Mouse (Mus musculus): ENCODE measurements around the gene Glrp1. TPM values are rescaled to one million over a fixed set of nuclear protein-coding genes. Genes with fewer than 3 reads are reported as not detected.
A peak's percentile ranks its signal among the peaks of the same experiment; 100 is the strongest.

The Glrp1 gene
- total RNA-seq, 2 experiments from 2014 or later: not detected

- DNase-seq (ENCODE audit: low spot score in 2 of 2): no peak
Observed at GRCm38 (mm10) chr1:88497407-88497806, 12.5 kb downstream of the Glrp1 start.

- DNase-seq (ENCODE audit: low spot score in 2 of 2): no peak
Observed at GRCm38 (mm10) chr1:88492415-88492814, 17.5 kb downstream of the Glrp1 start.

- DNase-seq (ENCODE audit: low spot score in 2 of 2): no peak
Observed at GRCm38 (mm10) chr1:88491617-88492378, 18.1 kb downstream of the Glrp1 start.

- no peak for DNase-seq (ENCODE audit: low spot score in 2 of 2)
Observed at GRCm38 (mm10) chr1:88490164-88490563, 19.7 kb downstream of the Glrp1 start.

- no peak for DNase-seq (ENCODE audit: low spot score in 2 of 2)
Observed at GRCm38 (mm10) chr1:88488957-88489356, 20.9 kb downstream of the Glrp1 start.

- DNase-seq (ENCODE audit: low spot score in 2 of 2): no peak
Observed at GRCm38 (mm10) chr1:88486336-88486735, 23.5 kb downstream of the Glrp1 start.

- DNase-seq (ENCODE audit: low spot score in 2 of 2): no peak
Observed at GRCm38 (mm10) chr1:88484059-88484458, 25.8 kb downstream of the Glrp1 start.

GRCm38 (mm10) chr1:88482142-88483099, 27.4 kb downstream of the Glrp1 start:
- no peak for DNase-seq (ENCODE audit: low spot score in 2 of 2)

- no peak for DNase-seq (ENCODE audit: low spot score in 2 of 2)
Observed at GRCm38 (mm10) chr1:88480594-88480993, 29.3 kb downstream of the Glrp1 start.

GRCm38 (mm10) chr1:88478205-88478604, 31.7 kb downstream of the Glrp1 start:
- DNase-seq (ENCODE audit: low spot score in 2 of 2): no peak

- no peak for DNase-seq (ENCODE audit: low spot score in 2 of 2)
Observed at GRCm38 (mm10) chr1:88476554-88477085, 33.2 kb downstream of the Glrp1 start.

- DNase-seq (ENCODE audit: low spot score in 2 of 2): peak in 1 of 2 experiments; percentile 9
Observed at GRCm38 (mm10) chr1:88475502-88475953, 34.3 kb downstream of the Glrp1 start.

GRCm38 (mm10) chr1:88474598-88474997, 35.3 kb downstream of the Glrp1 start:
- DNase-seq (ENCODE audit: low spot score in 2 of 2): no peak

- no peak for DNase-seq (ENCODE audit: low spot score in 2 of 2)
Observed at GRCm38 (mm10) chr1:88473899-88474298, 36.0 kb downstream of the Glrp1 start.

GRCm38 (mm10) chr1:88472258-88472657, 37.6 kb downstream of the Glrp1 start:
- no peak for DNase-seq (ENCODE audit: low spot score in 2 of 2)

- DNase-seq (ENCODE audit: low spot score in 2 of 2): no peak
Observed at GRCm38 (mm10) chr1:88469746-88470145, 40.1 kb downstream of the Glrp1 start.

- DNase-seq (ENCODE audit: low spot score in 2 of 2): no peak
Observed at GRCm38 (mm10) chr1:88468335-88468734, 41.5 kb downstream of the Glrp1 start.

- DNase-seq (ENCODE audit: low spot score in 2 of 2): no peak
Observed at GRCm38 (mm10) chr1:88467866-88468265, 42.0 kb downstream of the Glrp1 start.

GRCm38 (mm10) chr1:88466325-88467064, 43.4 kb downstream of the Glrp1 start:
- DNase-seq (ENCODE audit: low spot score in 2 of 2): no peak

GRCm38 (mm10) chr1:88465722-88466121, 44.1 kb downstream of the Glrp1 start:
- DNase-seq (ENCODE audit: low spot score in 2 of 2): no peak
